In the genomic region with DNA sequence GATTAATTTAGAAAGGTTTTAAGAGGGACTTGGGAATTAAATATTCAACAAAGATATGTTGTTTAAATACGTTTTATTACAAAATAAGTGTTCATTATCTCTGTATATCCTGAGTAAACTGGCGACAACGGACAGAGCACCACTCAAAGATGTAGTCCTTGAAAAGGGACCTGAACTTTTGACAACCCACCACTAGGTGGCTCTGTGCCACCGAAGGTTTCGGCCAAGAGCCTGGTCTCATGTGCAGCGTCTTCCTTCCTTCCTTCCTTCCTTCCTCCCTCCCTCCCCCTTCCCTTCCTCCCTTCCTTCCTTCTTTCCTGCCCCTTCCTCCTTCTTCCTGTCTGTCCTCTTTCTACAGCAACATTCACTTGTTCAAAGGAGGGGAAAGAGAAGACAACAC, we compare ENCODE assay signal across 9 mouse cellular contexts. TPM values are rescaled to one million over a fixed set of nuclear protein-coding genes. Genes with fewer than 3 reads are reported as not detected.
DNase-seq lines count a peak whose midpoint lies in the region; ATAC-seq lines count a peak whose summit lies in the region.
"Had no signal": no experiment of that assay in that cellular context is flagged by ENCODE, and none has a peak within 500 bp of the region (broad histone marks: within the 10 kb centered on the region; RNA-seq: fewer than 3 reads in every experiment).

No protein-coding gene starts in this region.

- H3K9me3 ChIP-seq in embryonic facial prominence, embryonic 10.5 days, result no peaks in the 10 kb centered on the region
- H3K9me3 ChIP-seq: lung, embryonic 15.5 days had no signal

- no peaks in the 10 kb centered on the region for H3K4me1 ChIP-seq in embryonic facial prominence, embryonic 10.5 days
- H3K4me1 ChIP-seq: lung, embryonic 15.5 days had no signal

- ATAC-seq in granulocyte monocyte progenitor cell, adult 5-6 weeks (replicated peaks; ENCODE audit: poor library complexity, severe bottlenecking), result peak; percentile 77
- ATAC-seq in monocyte, adult 5-6 weeks (replicated peaks; ENCODE audit: insufficient number of reproducible peaks, low FRiP score, low TSS enrichment, poor library complexity, severe bottlenecking), result no peak; the same call in 1 of the 2 replicates

- 1% methylated on average over 6 of the region's 6 CpGs for WGBS in embryonic facial prominence, embryonic 10.5 days

- DNase-seq in ES-CJ7 (ENCODE audit: low read depth, low spot score), result peak; percentile 85
- peak; percentile 70 to 82 for DNase-seq in adrenal gland, postnatal 36 days
- DNase-seq in embryonic facial prominence, embryonic 10.5 days (ENCODE audit: low spot score), result peak; percentile 76
- peak; percentile 46 to 78 for DNase-seq in layer of hippocampus, adult 18-20 months (ENCODE audit: low spot score in 2 of 2)
- DNase-seq in lung, postnatal 10 days, result peak; percentile 81
- DNase-seq in right cerebral cortex, adult 18-20 months, result peak; percentile 52

- H3K4me3 ChIP-seq in embryonic facial prominence, embryonic 10.5 days, result no peak overlapping the region
- H3K4me3 ChIP-seq: lung, embryonic 15.5 days had no signal

- no peaks in the 10 kb centered on the region for H3K27me3 ChIP-seq in embryonic facial prominence, embryonic 10.5 days (replicated peaks; ENCODE audit: low read depth, poor library complexity, severe bottlenecking)
- H3K27me3 ChIP-seq: lung, embryonic 15.5 days had no signal

- H3K36me3 ChIP-seq in embryonic facial prominence, embryonic 10.5 days (replicated peaks), result no peaks in the 10 kb centered on the region
- H3K36me3 ChIP-seq: lung, embryonic 15.5 days had no signal

- no peak overlapping the region for H3K27ac ChIP-seq in embryonic facial prominence, embryonic 10.5 days (replicated peaks)
- H3K27ac ChIP-seq: lung, embryonic 15.5 days had no signal

RNA-seq across cellular contexts. Expression of gene Cenpf, which starts 13.1 kb away (rescaled TPM):
- 1 to 10 TPM; 4.0 to 4.7 TPM for total RNA-seq in adrenal gland, postnatal 36 days (2021)
- polyA plus RNA-seq in embryonic facial prominence, embryonic 10.5 days (2016; fragmentation: Nextera tagmentation; extraction: Ambion mirVana), result 108 and 110 TPM in 2 replicates
- 8.2 and 25.2 TPM in 2 replicates for total RNA-seq in granulocyte monocyte progenitor cell, adult 5-6 weeks (2014; fragmentation: Nextera tagmentation)
- 39.1 and 42.3 TPM in 2 replicates for total RNA-seq in granulocyte monocyte progenitor cell, adult 5-6 weeks (2017)
- under 1 TPM; 0.15 to 0.40 TPM for total RNA-seq in layer of hippocampus, adult 18-20 months (2021)
- total RNA-seq in monocyte, adult 5-6 weeks (2017), result 0.32 to 6.9 TPM (median 1.3 TPM) in 3 replicates

RNA-seq across cellular contexts. Expression of gene Ptpn14, which starts 27.1 kb away (rescaled TPM):
- 10 to 100 TPM; 18.5 to 22.7 TPM for total RNA-seq in adrenal gland, postnatal 36 days (2021)
- polyA plus RNA-seq in embryonic facial prominence, embryonic 10.5 days (2016; fragmentation: Nextera tagmentation; extraction: Ambion mirVana), result 6.7 TPM in 2 replicates
- total RNA-seq in granulocyte monocyte progenitor cell, adult 5-6 weeks (2014; fragmentation: Nextera tagmentation), result 0.09 TPM in 1 of 2 replicates, not detected in the other
- 0.22 and 0.88 TPM in 2 replicates for total RNA-seq in granulocyte monocyte progenitor cell, adult 5-6 weeks (2017)
- total RNA-seq in layer of hippocampus, adult 18-20 months (2021), result 10 to 100 TPM; 11.2 to 11.9 TPM
- 0.68 to 0.95 TPM (median 0.75 TPM) in 3 replicates for total RNA-seq in monocyte, adult 5-6 weeks (2017)
